Mouse (Mus musculus): ENCODE measurements around the gene Zfp579. TPM values are rescaled to one million over a fixed set of nuclear protein-coding genes. Genes with fewer than 3 reads are reported as not detected.
A peak's percentile ranks its signal among the peaks of the same experiment; 100 is the strongest.

The Zfp579 gene
- polyA plus RNA-seq, 1 experiment from 2014 or later, result 10.5 TPM

DNA sequence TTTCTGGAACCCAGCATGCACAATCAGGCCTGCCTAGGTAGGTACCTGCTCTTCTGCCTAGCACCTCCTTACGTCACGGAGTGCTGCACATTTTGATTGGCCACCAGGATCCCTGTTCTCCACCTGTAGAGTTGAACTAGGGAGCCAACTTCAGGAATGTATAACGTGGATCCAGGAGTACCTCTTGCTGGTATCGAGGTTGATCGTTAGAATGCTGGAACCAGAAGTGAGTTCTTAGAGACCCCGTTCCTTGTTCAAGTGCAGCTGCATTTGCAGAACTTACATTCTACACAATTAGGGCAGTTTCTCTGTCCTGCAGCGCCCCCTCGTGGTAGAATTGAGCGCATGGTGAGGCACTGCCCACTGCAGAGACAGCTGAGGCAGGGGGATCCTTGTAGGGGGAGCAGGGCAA, 55.9 kb downstream of the Zfp579 start:
- no peak overlapping the region for H3K4me3 ChIP-seq (ENCODE audit: low read depth, low read length)
- no peaks in the 10 kb centered on the region for H3K9me3 ChIP-seq (ENCODE audit: control insufficient read depth)
- 19% methylated on average over 9 of the region's 9 CpGs for WGBS
- no peak overlapping the region for H3K9ac ChIP-seq (ENCODE audit: low read depth, low read length)
- H3K27me3 ChIP-seq (replicated peaks; ENCODE audit: control insufficient read depth, insufficient read depth, low read length), result no peaks in the 10 kb centered on the region
- H3K4me1 ChIP-seq (replicated peaks; ENCODE audit: control insufficient read depth, insufficient read depth, low read length), result no peaks in the 10 kb centered on the region
- peak overlapping the region; percentile 49 for H3K4me2 ChIP-seq (replicated peaks; ENCODE audit: low read depth)
- H3K27ac ChIP-seq (ENCODE audit: low read depth, low read length), result no peak overlapping the region
- H3K36me3 ChIP-seq (ENCODE audit: control insufficient read depth, insufficient read depth), result no peaks in the 10 kb centered on the region
- peak; percentile 93 for TF ChIP-seq CTCF (IDR thresholded peaks at IDR 0.05; ENCODE audit: low read depth)
- ATAC-seq, result peak; percentile 79

DNA sequence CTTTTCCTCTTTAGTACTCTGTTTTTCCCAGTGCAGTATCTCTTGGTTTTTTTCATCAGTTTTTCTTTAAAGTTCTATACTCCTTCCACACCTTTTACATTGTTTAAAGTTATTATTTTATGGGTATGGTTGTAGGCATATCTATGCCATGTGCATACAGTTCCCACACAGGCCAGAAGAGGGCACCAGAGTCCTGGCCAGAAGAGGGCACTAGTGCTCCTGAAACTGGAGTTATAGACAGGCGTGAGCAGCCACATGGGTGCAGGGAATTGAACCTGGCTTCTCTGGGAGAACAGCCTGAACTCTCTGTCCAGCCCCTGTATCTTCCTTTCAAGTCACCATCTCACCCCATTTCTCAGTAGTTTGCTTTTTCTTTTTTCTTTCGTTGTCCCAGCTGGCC, 57.5 kb downstream of the Zfp579 start:
- Histone ChIP-seq H3K4me1 (replicated peaks; ENCODE audit: control insufficient read depth, insufficient read depth, low read length) (no peaks in the 10 kb centered on the region), H3K27me3 (replicated peaks; ENCODE audit: control insufficient read depth, insufficient read depth, low read length) (no peaks in the 10 kb centered on the region), H3K9me3 (ENCODE audit: control insufficient read depth) (no peaks in the 10 kb centered on the region), H3K36me3 (ENCODE audit: control insufficient read depth, insufficient read depth) (no peaks in the 10 kb centered on the region), H3K9ac (ENCODE audit: low read depth, low read length) (no peak overlapping the region), H3K4me2 (replicated peaks; ENCODE audit: low read depth) (no peak overlapping the region), H3K27ac (ENCODE audit: low read depth, low read length) (no peak overlapping the region), H3K4me3 (ENCODE audit: low read depth, low read length) (no peak overlapping the region)
- 38% methylated on average over 2 of the region's 2 CpGs for WGBS
- no peak for ATAC-seq
- peak; percentile 93 for TF ChIP-seq CTCF (IDR thresholded peaks at IDR 0.05; ENCODE audit: low read depth)

GRCm38 (mm10) chr7:4937392-4937791, 58.6 kb downstream of the Zfp579 start:
- Histone ChIP-seq H3K9ac (ENCODE audit: low read depth, low read length) (no peak overlapping the region), H3K9me3 (ENCODE audit: control insufficient read depth) (no peaks in the 10 kb centered on the region), H3K27me3 (replicated peaks; ENCODE audit: control insufficient read depth, insufficient read depth, low read length) (no peaks in the 10 kb centered on the region), H3K4me2 (replicated peaks; ENCODE audit: low read depth) (no peak overlapping the region), H3K4me3 (ENCODE audit: low read depth, low read length) (no peak overlapping the region), H3K36me3 (ENCODE audit: control insufficient read depth, insufficient read depth) (no peaks in the 10 kb centered on the region), H3K4me1 (replicated peaks; ENCODE audit: control insufficient read depth, insufficient read depth, low read length) (no peaks in the 10 kb centered on the region), H3K27ac (ENCODE audit: low read depth, low read length) (no peak overlapping the region)
- no peak for TF ChIP-seq CTCF (IDR thresholded peaks at IDR 0.05; ENCODE audit: low read depth)
- ATAC-seq, result no peak
- WGBS, result 75% methylated on average over 11 of the region's 11 CpGs

- Histone ChIP-seq H3K27me3 (replicated peaks; ENCODE audit: control insufficient read depth, insufficient read depth, low read length) (no peaks in the 10 kb centered on the region), H3K27ac (ENCODE audit: low read depth, low read length) (no peak overlapping the region), H3K4me1 (replicated peaks; ENCODE audit: control insufficient read depth, insufficient read depth, low read length) (no peaks in the 10 kb centered on the region), H3K4me2 (replicated peaks; ENCODE audit: low read depth) (no peak overlapping the region), H3K9me3 (ENCODE audit: control insufficient read depth) (no peaks in the 10 kb centered on the region), H3K9ac (ENCODE audit: low read depth, low read length) (no peak overlapping the region), H3K4me3 (ENCODE audit: low read depth, low read length) (no peak overlapping the region), H3K36me3 (ENCODE audit: control insufficient read depth, insufficient read depth) (no peaks in the 10 kb centered on the region)
- ATAC-seq, result no peak
- WGBS, result 73% methylated on average over 10 of the region's 10 CpGs
- no peak for TF ChIP-seq CTCF (IDR thresholded peaks at IDR 0.05; ENCODE audit: low read depth)
Observed at GRCm38 (mm10) chr7:4936832-4937231, 59.1 kb downstream of the Zfp579 start.

DNA sequence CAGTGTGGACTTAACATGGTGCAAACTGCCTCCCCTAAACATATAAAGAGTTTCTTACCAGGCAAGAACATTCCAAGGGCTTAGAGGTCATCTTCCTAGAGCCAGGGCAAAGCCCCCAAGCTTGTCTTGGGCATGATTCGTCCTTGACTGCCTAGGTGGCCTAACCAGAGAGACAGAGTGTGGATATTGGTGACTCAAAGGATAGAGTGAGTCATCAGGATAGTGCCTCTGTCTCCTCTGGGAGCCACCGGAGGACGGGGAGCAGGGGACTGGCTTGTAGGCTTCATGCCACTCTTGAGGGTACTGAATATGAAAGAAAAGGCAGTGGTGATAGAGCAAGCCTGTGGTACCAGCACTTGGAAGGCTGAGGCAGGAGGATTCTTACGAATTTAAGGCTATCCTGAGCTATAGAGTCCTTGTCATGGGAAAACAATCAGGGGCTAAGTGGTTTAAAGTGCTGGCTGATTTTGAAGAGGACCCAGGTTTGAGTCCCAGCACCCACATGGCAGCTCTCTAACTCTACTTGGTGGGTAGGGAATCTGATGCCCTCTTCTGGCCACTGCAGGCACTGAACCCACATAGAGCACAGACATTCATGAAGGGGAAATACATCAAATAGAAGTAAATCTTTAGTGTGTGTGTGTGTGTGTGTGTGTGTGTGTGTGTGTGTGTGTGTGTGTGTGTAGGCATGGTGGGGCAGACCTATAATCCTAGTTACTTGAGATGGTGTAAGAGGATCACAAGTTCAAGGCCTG, 61.6 kb downstream of the Zfp579 start:
- Histone ChIP-seq H3K4me1 (replicated peaks; ENCODE audit: control insufficient read depth, insufficient read depth, low read length) (no peaks in the 10 kb centered on the region), H3K9ac (ENCODE audit: low read depth, low read length) (no peak overlapping the region), H3K27ac (ENCODE audit: low read depth, low read length) (no peak overlapping the region), H3K4me3 (ENCODE audit: low read depth, low read length) (no peak overlapping the region), H3K27me3 (replicated peaks; ENCODE audit: control insufficient read depth, insufficient read depth, low read length) (no peaks in the 10 kb centered on the region), H3K4me2 (replicated peaks; ENCODE audit: low read depth) (no peak overlapping the region), H3K9me3 (ENCODE audit: control insufficient read depth) (no peaks in the 10 kb centered on the region), H3K36me3 (ENCODE audit: control insufficient read depth, insufficient read depth) (no peaks in the 10 kb centered on the region)
- TF ChIP-seq CTCF (IDR thresholded peaks at IDR 0.05; ENCODE audit: low read depth), result peak; percentile 39; the same call in 1 of the 2 replicates
- WGBS, result 79% methylated on average over 4 of the region's 4 CpGs
- ATAC-seq, result no peak

Other genes starting within 250 kb of the Zfp579 start
- 48.5 and 48.8 TPM in 2 replicates for gene Cox6b2, start 243.1 kb downstream of the Zfp579 start, polyA plus RNA-seq (2015; fragmentation: Nextera tagmentation; extraction: Ambion mirVana)
- gene Fam71e2, start 224.9 kb downstream of the Zfp579 start, polyA plus RNA-seq (2015; fragmentation: Nextera tagmentation; extraction: Ambion mirVana), result not detected in 2 replicates
- 0.12 and 0.30 TPM in 2 replicates for gene Il11, start 213.3 kb downstream of the Zfp579 start, polyA plus RNA-seq (2015; fragmentation: Nextera tagmentation; extraction: Ambion mirVana)
- 0.59 TPM in 1 of 2 replicates, not detected in the other for gene Tmem190, start 213.2 kb downstream of the Zfp579 start, polyA plus RNA-seq (2015; fragmentation: Nextera tagmentation; extraction: Ambion mirVana)
- 74.3 and 75.5 TPM in 2 replicates for gene Tmem238, start 206.5 kb downstream of the Zfp579 start, polyA plus RNA-seq (2015; fragmentation: Nextera tagmentation; extraction: Ambion mirVana)
- 419 and 467 TPM in 2 replicates for gene Rpl28, start 203.3 kb downstream of the Zfp579 start, polyA plus RNA-seq (2015; fragmentation: Nextera tagmentation; extraction: Ambion mirVana)
- 116 and 126 TPM in 2 replicates for gene Ube2s, start 183.6 kb downstream of the Zfp579 start, polyA plus RNA-seq (2015; fragmentation: Nextera tagmentation; extraction: Ambion mirVana)
- gene Shisa7, start 151.5 kb downstream of the Zfp579 start, polyA plus RNA-seq (2015; fragmentation: Nextera tagmentation; extraction: Ambion mirVana), result 0.07 and 0.09 TPM in 2 replicates
- gene Isoc2b, start 125.9 kb downstream of the Zfp579 start, polyA plus RNA-seq (2015; fragmentation: Nextera tagmentation; extraction: Ambion mirVana), result 12.5 and 15.5 TPM in 2 replicates
- gene Isoc2a, start 119.0 kb downstream of the Zfp579 start, polyA plus RNA-seq (2015; fragmentation: Nextera tagmentation; extraction: Ambion mirVana), result 1.3 and 1.6 TPM in 2 replicates
- not detected in 2 replicates for gene Gm36210, start 89.6 kb downstream of the Zfp579 start, polyA plus RNA-seq (2015; fragmentation: Nextera tagmentation; extraction: Ambion mirVana)
- gene Zfp628, start 80.9 kb downstream of the Zfp579 start, polyA plus RNA-seq (2015; fragmentation: Nextera tagmentation; extraction: Ambion mirVana), result 2.9 TPM in 2 replicates
- 1.5 and 1.9 TPM in 2 replicates for gene Nat14, start 74.1 kb downstream of the Zfp579 start, polyA plus RNA-seq (2015; fragmentation: Nextera tagmentation; extraction: Ambion mirVana)
- gene Ssc5d, start 70.4 kb downstream of the Zfp579 start, polyA plus RNA-seq (2015; fragmentation: Nextera tagmentation; extraction: Ambion mirVana), result 2.3 and 2.6 TPM in 2 replicates
- gene Sbk2, start 31.8 kb downstream of the Zfp579 start, polyA plus RNA-seq (2015; fragmentation: Nextera tagmentation; extraction: Ambion mirVana), result 0.47 and 0.76 TPM in 2 replicates
- not detected in 2 replicates for gene Sbk3, start 25.0 kb downstream of the Zfp579 start, polyA plus RNA-seq (2015; fragmentation: Nextera tagmentation; extraction: Ambion mirVana)
- 21.9 and 22.6 TPM in 2 replicates for gene Zfp524, start 18.3 kb upstream of the Zfp579 start, polyA plus RNA-seq (2015; fragmentation: Nextera tagmentation; extraction: Ambion mirVana)
- gene Fiz1, start 18.5 kb upstream of the Zfp579 start, polyA plus RNA-seq (2015; fragmentation: Nextera tagmentation; extraction: Ambion mirVana), result 15.5 and 16.1 TPM in 2 replicates
- 4.4 and 4.7 TPM in 2 replicates for gene Gm44973, start 19.3 kb upstream of the Zfp579 start, polyA plus RNA-seq (2015; fragmentation: Nextera tagmentation; extraction: Ambion mirVana)
- 2.3 and 2.6 TPM in 2 replicates for gene Zfp865, start 24.2 kb upstream of the Zfp579 start, polyA plus RNA-seq (2015; fragmentation: Nextera tagmentation; extraction: Ambion mirVana)
- gene Ccdc106, start 24.4 kb upstream of the Zfp579 start, polyA plus RNA-seq (2015; fragmentation: Nextera tagmentation; extraction: Ambion mirVana), result 8.3 and 8.8 TPM in 2 replicates
- gene 4632433K11Rik, start 38.0 kb upstream of the Zfp579 start, polyA plus RNA-seq (2015; fragmentation: Nextera tagmentation; extraction: Ambion mirVana), result not detected in 2 replicates
- 6.4 and 6.5 TPM in 2 replicates for gene Zfp784, start 42.3 kb upstream of the Zfp579 start, polyA plus RNA-seq (2015; fragmentation: Nextera tagmentation; extraction: Ambion mirVana)
- 15.8 and 16.9 TPM in 2 replicates for gene Zfp580, start 55.4 kb upstream of the Zfp579 start, polyA plus RNA-seq (2015; fragmentation: Nextera tagmentation; extraction: Ambion mirVana)
- gene U2af2, start 66.0 kb upstream of the Zfp579 start, polyA plus RNA-seq (2015; fragmentation: Nextera tagmentation; extraction: Ambion mirVana), result 48.3 and 51.4 TPM in 2 replicates
- 98.0 and 106 TPM in 2 replicates for gene Epn1, start 84.1 kb upstream of the Zfp579 start, polyA plus RNA-seq (2015; fragmentation: Nextera tagmentation; extraction: Ambion mirVana)
- not detected in 2 replicates for gene Rfpl4, start 120.8 kb upstream of the Zfp579 start, polyA plus RNA-seq (2015; fragmentation: Nextera tagmentation; extraction: Ambion mirVana)
- 1.6 and 2.3 TPM in 2 replicates for gene Rasl2-9, start 129.8 kb upstream of the Zfp579 start, polyA plus RNA-seq (2015; fragmentation: Nextera tagmentation; extraction: Ambion mirVana)
- not detected in 2 replicates for gene Vmn1r55, start 153.5 kb upstream of the Zfp579 start, polyA plus RNA-seq (2015; fragmentation: Nextera tagmentation; extraction: Ambion mirVana)
- not detected in 2 replicates for gene Vmn1r56, start 200.6 kb upstream of the Zfp579 start, polyA plus RNA-seq (2015; fragmentation: Nextera tagmentation; extraction: Ambion mirVana)
- gene Vmn1r57, start 222.3 kb upstream of the Zfp579 start, polyA plus RNA-seq (2015; fragmentation: Nextera tagmentation; extraction: Ambion mirVana), result not detected in 2 replicates